Mouse (Mus musculus): ENCODE measurements around the gene Tnk1. TPM values are rescaled to one million over a fixed set of nuclear protein-coding genes. Genes with fewer than 3 reads are reported as not detected.

Gene Tnk1
- total RNA-seq, 2 experiments from 2014 or later: not detected

- no peak for DNase-seq
Measured at GRCm38 (mm10) chr11:69837604-69837951, 21.0 kb downstream of the Tnk1 start, which contains the start of gene Nlgn2. Nlgn2 (minus strand) TSS chr11:69837784.

GRCm38 (mm10) chr11:69836703-69837576, 21.6 kb downstream of the Tnk1 start:
- peak; percentile 47 for DNase-seq

- no peak for DNase-seq
Measured at GRCm38 (mm10) chr11:69835966-69836335, 22.6 kb downstream of the Tnk1 start.

- DNase-seq: no peak
Measured at GRCm38 (mm10) chr11:69835326-69835965, 23.1 kb downstream of the Tnk1 start.

GRCm38 (mm10) chr11:69834001-69834549, 24.5 kb downstream of the Tnk1 start:
- DNase-seq: peak; percentile 36

- no peak for DNase-seq
Measured at GRCm38 (mm10) chr11:69833554-69833953, 25.0 kb downstream of the Tnk1 start.

- DNase-seq: no peak
Measured at GRCm38 (mm10) chr11:69828832-69829231, 29.7 kb downstream of the Tnk1 start.

- DNase-seq: no peak
Measured at GRCm38 (mm10) chr11:69823456-69823855, 35.1 kb downstream of the Tnk1 start.

GRCm38 (mm10) chr11:69822080-69822479, 36.5 kb downstream of the Tnk1 start, which contains the start of gene Spem1:
Spem1 (minus strand) TSS chr11:69822180.
- DNase-seq: no peak

- no peak for DNase-seq
Measured at GRCm38 (mm10) chr11:69818871-69819270, 39.7 kb downstream of the Tnk1 start.

DNA sequence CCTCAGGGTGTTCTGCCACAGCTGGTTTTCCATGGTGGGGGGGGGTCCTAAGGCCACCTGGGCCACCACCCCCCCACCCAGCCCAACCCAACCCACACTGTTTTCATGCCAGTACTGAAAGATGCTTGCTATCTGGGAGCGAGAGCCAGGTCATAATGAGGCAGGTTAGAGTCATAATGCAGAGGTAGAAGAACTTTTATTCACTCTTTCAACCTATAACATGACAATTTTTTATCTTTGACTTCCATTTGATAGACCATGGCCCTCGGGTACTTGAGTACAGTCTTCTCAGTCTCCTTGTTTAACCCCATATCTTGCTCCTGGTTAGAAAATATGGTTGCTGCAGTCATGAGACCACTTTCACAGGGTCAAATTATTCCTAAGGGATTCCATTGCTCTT, 40.2 kb downstream of the Tnk1 start, which contains the start of gene Spem2:
Gene Spem2, minus strand, starts transcription at position 101 of the 400 bp plus-strand sequence.
- DNase-seq: no peak

DNA sequence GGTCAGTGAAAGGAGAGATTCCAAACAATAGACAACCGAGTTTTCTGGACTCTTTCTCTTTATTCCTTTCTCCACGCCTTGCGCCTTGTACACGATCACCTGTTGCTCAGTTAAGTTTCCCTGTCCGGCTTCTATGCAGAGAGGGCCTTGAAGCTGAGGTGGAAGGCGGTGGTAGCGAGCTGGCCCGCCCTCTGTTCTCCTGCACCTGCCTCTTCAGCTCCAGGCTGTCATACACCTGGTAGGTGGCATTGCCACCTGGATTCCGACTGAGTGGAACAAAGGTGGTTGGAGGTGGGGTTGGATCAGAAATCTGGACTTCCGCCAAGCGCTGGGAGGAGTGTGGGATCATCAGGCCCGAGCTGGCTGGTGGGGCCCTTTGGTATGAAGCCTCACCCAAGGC, 42.0 kb downstream of the Tnk1 start:
- no peak for DNase-seq

- DNase-seq: no peak
Measured at GRCm38 (mm10) chr11:69815155-69815554, 43.4 kb downstream of the Tnk1 start, which contains the start of gene Gm39566. Gm39566 (minus strand) TSS chr11:69815298.

DNA sequence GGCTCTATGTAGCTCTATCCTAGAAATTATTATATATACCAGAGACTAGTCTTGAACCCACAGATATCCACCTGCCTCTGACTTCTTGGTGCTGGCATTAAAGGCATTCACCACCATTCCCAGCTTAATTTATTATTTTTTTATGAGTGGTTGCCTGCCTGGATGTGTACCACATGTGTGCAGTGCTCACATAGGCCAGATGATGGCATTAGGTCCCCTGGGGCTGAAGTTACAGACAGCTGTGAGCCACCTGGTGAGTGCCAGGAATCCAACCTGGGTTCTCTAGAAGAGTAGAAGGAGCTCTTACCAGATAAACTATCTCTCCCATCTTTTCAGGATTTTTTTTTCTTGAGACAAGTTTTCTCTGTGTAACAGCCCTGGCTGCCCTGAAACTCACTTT, 48.2 kb downstream of the Tnk1 start:
- DNase-seq: no peak

DNA sequence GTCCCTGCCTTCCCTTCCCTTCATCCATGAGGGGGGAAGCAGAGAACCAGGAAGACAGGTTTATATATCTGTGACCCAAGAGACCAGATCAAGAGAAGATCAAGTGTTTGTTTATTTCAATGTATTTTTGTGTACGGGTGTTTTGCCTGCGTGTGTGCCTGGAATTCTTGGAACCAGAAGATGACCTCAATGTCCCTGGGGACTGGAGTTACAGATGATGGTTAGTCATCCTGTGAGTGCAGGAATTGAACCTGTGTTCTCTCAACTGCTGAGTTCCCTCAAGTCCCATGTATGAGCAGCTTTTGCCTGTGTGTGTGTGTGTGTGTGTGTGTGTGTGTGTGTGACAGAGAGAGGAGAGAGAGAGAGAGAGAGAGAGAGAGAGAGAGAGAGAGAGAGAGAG, 50.9 kb downstream of the Tnk1 start:
- DNase-seq: no peak

DNA sequence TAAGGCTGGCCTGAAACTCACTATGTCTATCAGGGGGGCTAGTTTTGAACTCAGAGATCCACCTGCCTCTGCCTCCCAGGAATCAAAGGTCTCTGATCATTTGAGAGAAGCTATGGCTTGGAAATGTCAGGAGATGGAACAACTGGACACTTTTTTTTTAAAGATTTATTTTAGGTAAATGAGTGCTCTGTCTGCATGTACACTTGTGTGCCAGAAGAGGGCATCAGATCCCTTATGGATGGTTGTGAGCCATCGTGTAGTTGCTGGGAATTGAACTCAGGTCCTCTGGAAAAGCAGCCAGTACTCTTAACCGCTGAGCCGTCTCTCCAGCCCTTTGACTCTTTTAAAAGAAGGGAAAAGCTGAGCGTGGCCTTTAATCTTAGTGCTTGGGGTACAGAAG, 52.2 kb downstream of the Tnk1 start:
- DNase-seq: no peak

- no peak for DNase-seq
Measured at GRCm38 (mm10) chr11:69804972-69805909, 53.3 kb downstream of the Tnk1 start, which contains the start of gene Tmem102. Tmem102 (minus strand) TSS chr11:69805624.

- peak; percentile 55 for DNase-seq
Measured at GRCm38 (mm10) chr11:69804652-69804940, 53.9 kb downstream of the Tnk1 start.

- DNase-seq: peak; percentile 82
Measured at GRCm38 (mm10) chr11:69803786-69804651, 54.5 kb downstream of the Tnk1 start.

GRCm38 (mm10) chr11:69803328-69803727, 55.2 kb downstream of the Tnk1 start:
- no peak for DNase-seq

- DNase-seq: peak; percentile 89
Measured at GRCm38 (mm10) chr11:69802648-69803105, 55.9 kb downstream of the Tnk1 start.

All from heart, postnatal 4 days (tissue).